Mouse (Mus musculus) heart, embryonic 10.5 days (tissue): Measurements from ENCODE around the gene Sec23a. TPM values are rescaled to one million over a fixed set of nuclear protein-coding genes. Genes with fewer than 3 reads are reported as not detected.

Experiments
- DNase-seq: peaks from one replicate; pipeline ENCODE4 v3.0.0-alpha.2; 2017; ENCODE audit warnings: low spot score
- H3K27ac ChIP-seq: fragments of 300-500 bp; sonication (generic); 2 replicates; pipeline ENCODE4 v1.5.1; 2016; ENCODE audit warnings: mild to moderate bottlenecking
- H3K27me3 ChIP-seq: fragments of 300-500 bp; sonication (generic); 2 replicates; pipeline ENCODE4 v1.6.1; 2016; ENCODE audit warnings: mild to moderate bottlenecking; ENCODE audit not compliant: poor library complexity, insufficient read depth, severe bottlenecking
- H3K36me3 ChIP-seq: fragments of 300-500 bp; sonication (generic); 2 replicates; pipeline ENCODE4 v1.6.1; 2016; ENCODE audit warnings: mild to moderate bottlenecking, moderate library complexity
- H3K4me1 ChIP-seq: fragments of 300-500 bp; sonication (generic); 2 replicates; pipeline ENCODE4 v1.6.1; 2016; ENCODE audit warnings: mild to moderate bottlenecking
- H3K4me3 ChIP-seq: fragments of 300-500 bp; sonication (generic); 2 replicates; pipeline ENCODE4 v1.5.1; 2016; ENCODE audit warnings: mild to moderate bottlenecking, moderate library complexity
- H3K9me3 ChIP-seq: fragments of 300-500 bp; sonication (generic); 2 replicates; pipeline ENCODE4 v1.6.1; 2016; ENCODE audit warnings: mild to moderate bottlenecking, moderate library complexity
- WGBS: fragments of 180-500 bp; shearing (Covaris S2); methylation state at CpG from one replicate; pipeline ENCODE4 v1.1.7; 2016; 5-methylcytosine and 5-hydroxymethylcytosine counted together
- polyA plus RNA-seq: library from polyadenylated mRNA; unstranded; fragments of >200 nt; fragmentation: Nextera tagmentation; extraction: Ambion mirVana; gene quantifications from 2 replicates; pipeline ENCODE4 v1.2.1, GENCODE M21; 2016

The Sec23a gene
- polyA plus RNA-seq, 1 experiment from 2014 or later, result 77.3 TPM

GRCm38 (mm10) chr12:58960844-58961243 is 51.0 kb downstream of the Sec23a start:
- no peaks in the 10 kb centered on the region for H3K27me3 ChIP-seq
- peak overlapping the region; percentile 29; the same call in 1 of the 2 replicates for H3K27ac ChIP-seq
- H3K36me3 ChIP-seq, result peaks cover 35% of the 10 kb centered on the region
- H3K4me3 ChIP-seq, result no peak overlapping the region
- 79% methylated on average over 1 of the region's 1 CpGs for WGBS
- peaks cover 10% of the 10 kb centered on the region; the same call in 1 of the 2 replicates for H3K4me1 ChIP-seq
- H3K9me3 ChIP-seq, result no peaks in the 10 kb centered on the region
- no peak for DNase-seq

DNA sequence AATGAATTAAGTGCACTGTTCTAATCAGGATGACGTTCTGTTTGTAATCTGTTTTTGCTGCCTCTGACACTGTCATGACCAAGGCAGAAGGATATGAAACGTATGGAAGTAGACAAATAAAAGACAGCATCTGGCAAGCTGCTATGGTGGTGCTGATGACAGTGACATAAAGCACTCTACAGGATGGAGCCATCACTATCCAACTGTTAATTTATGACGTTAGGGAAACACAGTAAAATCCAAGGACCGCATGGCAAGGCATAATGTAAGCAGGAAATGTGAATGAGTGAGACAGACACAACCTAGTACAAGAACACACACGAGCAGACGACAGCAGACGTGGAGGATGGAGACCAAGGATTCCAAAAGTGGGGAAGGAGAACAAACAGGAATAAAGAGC is 55.2 kb downstream of the Sec23a start:
- DNase-seq, result peak; percentile 39
- H3K4me3 ChIP-seq, result no peak overlapping the region
- H3K27me3 ChIP-seq, result no peaks in the 10 kb centered on the region
- H3K4me1 ChIP-seq, result peaks cover 10% of the 10 kb centered on the region; the same call in 1 of the 2 replicates
- no peak overlapping the region for H3K27ac ChIP-seq
- 77% methylated on average over 7 of the region's 7 CpGs for WGBS
- peaks cover 11% of the 10 kb centered on the region; the same call in 1 of the 2 replicates for H3K36me3 ChIP-seq
- no peaks in the 10 kb centered on the region for H3K9me3 ChIP-seq

DNA sequence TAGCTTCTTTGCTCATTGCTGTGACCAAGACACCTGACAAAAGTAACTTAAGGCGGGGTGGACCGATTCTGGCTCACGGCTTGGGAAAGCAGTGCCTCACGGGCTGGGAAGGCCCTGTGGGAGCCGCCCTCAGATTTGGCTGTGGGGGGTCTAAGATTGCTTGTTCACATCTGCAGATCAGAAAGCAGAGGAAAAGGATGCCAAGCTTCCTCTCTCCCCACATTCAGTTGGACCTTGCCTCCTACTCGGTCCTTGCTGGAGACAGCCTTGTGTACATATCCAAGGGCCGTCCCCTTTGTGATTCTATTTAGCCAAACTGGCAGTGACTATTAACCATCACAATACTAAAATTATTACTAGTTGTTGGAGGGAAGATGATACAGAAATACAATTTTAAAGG is 55.7 kb downstream of the Sec23a start:
- 72% methylated on average over 7 of the region's 7 CpGs for WGBS
- DNase-seq, result peak; percentile 50
- Histone ChIP-seq H3K27me3 (no peaks in the 10 kb centered on the region), H3K4me1 (peaks cover 10% of the 10 kb centered on the region; the same call in 1 of the 2 replicates), H3K9me3 (no peaks in the 10 kb centered on the region), H3K4me3 (no peak overlapping the region), H3K27ac (no peak overlapping the region), H3K36me3 (peaks cover 11% of the 10 kb centered on the region; the same call in 1 of the 2 replicates)

GRCm38 (mm10) chr12:58947879-58948278 is 63.9 kb downstream of the Sec23a start:
- H3K9me3 ChIP-seq, result no peaks in the 10 kb centered on the region
- no peaks in the 10 kb centered on the region for H3K27me3 ChIP-seq
- 0 out of 2 replicates have a peak overlapping the region, but pooled peaks have one; percentile 56 for H3K27ac ChIP-seq
- no peak overlapping the region for H3K4me3 ChIP-seq
- H3K4me1 ChIP-seq, result no peaks in the 10 kb centered on the region
- peak; percentile 67 for DNase-seq
- 45% methylated on average over 6 of the region's 6 CpGs for whole genome bisulfite sequencing
- H3K36me3 ChIP-seq, result no peaks in the 10 kb centered on the region

DNA sequence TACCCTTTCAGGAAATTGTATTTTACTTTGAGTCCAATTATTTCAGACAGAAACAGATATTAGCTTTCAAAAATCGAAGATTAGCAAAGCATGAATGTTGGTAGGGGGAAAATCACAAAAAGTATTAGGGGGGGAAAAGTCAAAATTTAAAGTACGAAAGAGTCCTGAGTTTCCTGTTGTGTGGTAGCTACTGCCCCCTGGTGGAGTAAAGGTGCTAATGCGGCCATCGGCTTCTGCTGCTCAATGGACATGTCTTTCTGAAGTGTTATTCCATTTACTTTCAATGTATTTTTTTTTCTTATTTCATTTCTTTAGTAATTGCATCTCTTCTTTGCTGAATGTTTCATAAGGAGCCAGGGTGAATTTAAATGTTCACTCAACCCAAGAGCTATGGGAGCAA is 64.6 kb downstream of the Sec23a start:
- DNase-seq, result peak; percentile 70
- no peaks in the 10 kb centered on the region for H3K27me3 ChIP-seq
- no peaks in the 10 kb centered on the region for H3K4me1 ChIP-seq
- 23% methylated on average over 4 of the region's 4 CpGs for WGBS
- no peak overlapping the region for H3K4me3 ChIP-seq
- H3K9me3 ChIP-seq, result no peaks in the 10 kb centered on the region
- H3K27ac ChIP-seq, result peak overlapping the region; percentile 56; the same call in 1 of the 2 replicates
- H3K36me3 ChIP-seq, result no peaks in the 10 kb centered on the region

DNA sequence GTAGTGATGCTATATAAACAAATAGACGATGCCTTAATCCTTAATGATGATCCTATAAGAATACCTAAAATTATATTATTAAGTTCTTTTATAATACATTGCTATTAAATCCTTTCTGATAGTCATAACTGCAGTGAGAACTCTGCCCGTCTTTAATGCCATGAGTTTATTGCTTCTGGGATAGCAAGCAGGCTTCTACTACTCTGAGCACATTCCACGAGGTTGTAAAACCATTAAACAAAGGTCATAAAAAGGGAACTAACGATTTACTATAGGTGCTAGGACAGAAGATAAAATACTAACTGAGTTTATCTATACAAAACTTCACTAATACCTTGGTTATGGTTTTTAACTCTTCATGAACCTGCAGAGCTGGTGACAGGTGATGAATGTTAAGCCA is 69.3 kb downstream of the Sec23a start:
- no peaks in the 10 kb centered on the region for H3K36me3 ChIP-seq
- DNase-seq, result no peak
- H3K9me3 ChIP-seq, result no peaks in the 10 kb centered on the region
- no peak overlapping the region for H3K27ac ChIP-seq
- WGBS, result 83% methylated on average over 4 of the region's 4 CpGs
- no peak overlapping the region for H3K4me3 ChIP-seq
- H3K27me3 ChIP-seq, result no peaks in the 10 kb centered on the region
- H3K4me1 ChIP-seq, result no peaks in the 10 kb centered on the region

DNA sequence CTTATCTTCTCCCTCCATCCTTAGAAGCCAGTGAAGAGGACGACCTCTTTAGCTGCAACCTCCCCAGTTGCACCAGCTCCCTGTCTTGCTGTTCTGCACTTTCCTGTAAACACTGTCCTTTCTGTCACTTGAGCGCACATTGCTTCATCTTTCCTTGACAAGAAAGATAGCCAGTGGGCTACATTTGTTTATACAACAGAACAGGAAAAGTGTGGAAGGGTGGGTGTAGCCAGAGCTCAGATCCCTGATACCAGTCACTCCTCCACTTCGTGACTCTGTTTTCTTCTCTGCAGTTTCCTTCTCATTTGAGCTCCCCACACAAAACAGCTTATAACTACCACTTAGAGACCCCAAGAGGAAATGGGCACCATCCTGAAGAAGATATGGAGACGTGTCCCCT is 77.2 kb downstream of the Sec23a start:
- H3K4me3 ChIP-seq, result no peak overlapping the region
- no peaks in the 10 kb centered on the region for H3K9me3 ChIP-seq
- no peaks in the 10 kb centered on the region for H3K36me3 ChIP-seq
- H3K27ac ChIP-seq, result 0 out of 2 replicates have a peak overlapping the region, but pooled peaks have one; percentile 37
- no peak for DNase-seq
- WGBS, result 40% methylated on average over 4 of the region's 4 CpGs
- H3K4me1 ChIP-seq, result peaks cover 15% of the 10 kb centered on the region
- H3K27me3 ChIP-seq, result no peaks in the 10 kb centered on the region

DNA sequence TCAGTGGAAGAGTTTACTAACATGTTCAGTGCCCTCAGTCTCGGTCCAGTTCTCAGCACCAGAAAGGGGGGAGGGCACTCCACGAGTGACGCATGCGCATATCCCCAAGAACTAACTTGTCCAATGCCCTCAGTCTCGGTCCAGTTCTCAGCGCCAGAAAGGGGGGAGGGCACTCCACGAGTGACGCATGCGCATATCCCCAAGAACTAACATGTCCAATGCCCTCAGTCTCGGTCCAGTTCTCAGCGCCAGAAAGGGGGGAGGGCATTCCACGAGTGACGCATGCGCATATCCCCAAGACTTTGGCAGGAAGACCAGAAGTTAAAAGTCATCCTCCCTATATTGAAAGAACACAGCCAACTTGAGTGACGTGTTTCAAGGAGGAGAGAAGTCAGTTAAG is 86.8 kb downstream of the Sec23a start:
- WGBS, result 86% methylated on average over 15 of the region's 15 CpGs
- Histone ChIP-seq H3K9me3 (no peaks in the 10 kb centered on the region), H3K4me3 (no peak overlapping the region), H3K27ac (no peak overlapping the region), H3K4me1 (no peaks in the 10 kb centered on the region), H3K36me3 (no peaks in the 10 kb centered on the region), H3K27me3 (no peaks in the 10 kb centered on the region)
- DNase-seq, result no peak

GRCm38 (mm10) chr12:58924025-58924424 is 87.8 kb downstream of the Sec23a start:
- WGBS, result 56% methylated on average over 3 of the region's 3 CpGs
- no peak for DNase-seq
- H3K27ac ChIP-seq, result no peak overlapping the region
- no peak overlapping the region for H3K4me3 ChIP-seq
- H3K4me1 ChIP-seq, result no peaks in the 10 kb centered on the region
- H3K27me3 ChIP-seq, result no peaks in the 10 kb centered on the region
- H3K36me3 ChIP-seq, result no peaks in the 10 kb centered on the region
- H3K9me3 ChIP-seq, result no peaks in the 10 kb centered on the region

- WGBS, result 71% methylated on average over 6 of the region's 6 CpGs
These were observed 91.0 kb downstream of the Sec23a start for GRCm38 (mm10) chr12:58920775-58921174.

GRCm38 (mm10) chr12:58919516-58919915 is 92.3 kb downstream of the Sec23a start:
- H3K27ac ChIP-seq, result no peak overlapping the region
- H3K4me1 ChIP-seq, result no peaks in the 10 kb centered on the region
- no peak for DNase-seq
- no peaks in the 10 kb centered on the region for H3K9me3 ChIP-seq
- H3K36me3 ChIP-seq, result no peaks in the 10 kb centered on the region
- no peaks in the 10 kb centered on the region for H3K27me3 ChIP-seq
- 67% methylated on average over 3 of the region's 3 CpGs for WGBS
- H3K4me3 ChIP-seq, result no peak overlapping the region

More at GRCm38 (mm10) chr12:58920775-58921174, 91.0 kb downstream of the Sec23a start:
- Histone ChIP-seq H3K27me3 (no peaks in the 10 kb centered on the region), H3K4me1 (no peaks in the 10 kb centered on the region), H3K4me3 (no peak overlapping the region), H3K9me3 (no peaks in the 10 kb centered on the region), H3K36me3 (no peaks in the 10 kb centered on the region), H3K27ac (no peak overlapping the region)
- no peak for DNase-seq

- 84% methylated on average over 4 of the region's 4 CpGs for WGBS
- H3K4me1 ChIP-seq, result no peaks in the 10 kb centered on the region
- no peak overlapping the region for H3K27ac ChIP-seq
- H3K27me3 ChIP-seq, result no peaks in the 10 kb centered on the region
- H3K36me3 ChIP-seq, result no peaks in the 10 kb centered on the region
- H3K9me3 ChIP-seq, result no peaks in the 10 kb centered on the region
- no peak for DNase-seq
- H3K4me3 ChIP-seq, result no peak overlapping the region
These were observed 102.0 kb downstream of the Sec23a start for GRCm38 (mm10) chr12:58909826-58910225.
